Mouse (Mus musculus) brain, adult 2 months (tissue): ENCODE results near the gene Igdcc3.

Experiments
- DNase-seq: peaks from one replicate; pipeline ENCODE4 v3.0.0; 2011; ENCODE audit warnings: low read depth, low spot score

The Igdcc3 gene

GRCm38 (mm10) chr9:65175939-65176871 is 35.2 kb downstream of the Igdcc3 start:
- DNase-seq: no peak

- no peak for DNase-seq
Measured at GRCm38 (mm10) chr9:65177497-65177896, 36.5 kb downstream of the Igdcc3 start.

- no peak for DNase-seq
Measured at GRCm38 (mm10) chr9:65177912-65178311, 36.9 kb downstream of the Igdcc3 start.

- DNase-seq: peak; percentile 24
Measured at GRCm38 (mm10) chr9:65178336-65179213, 37.6 kb downstream of the Igdcc3 start.

- no peak for DNase-seq
Measured at GRCm38 (mm10) chr9:65179817-65180624, 39.0 kb downstream of the Igdcc3 start.

GRCm38 (mm10) chr9:65188599-65188998 is 47.6 kb downstream of the Igdcc3 start:
- DNase-seq: peak; percentile 94

GRCm38 (mm10) chr9:65190306-65190705 is 49.3 kb downstream of the Igdcc3 start:
- DNase-seq: no peak

GRCm38 (mm10) chr9:65191389-65191754 is 50.4 kb downstream of the Igdcc3 start:
- no peak for DNase-seq

- no peak for DNase-seq
Measured at GRCm38 (mm10) chr9:65191755-65192469, 50.9 kb downstream of the Igdcc3 start.

- DNase-seq: no peak
Measured at GRCm38 (mm10) chr9:65193214-65193613, 52.2 kb downstream of the Igdcc3 start.

GRCm38 (mm10) chr9:65195053-65195452 is 54.1 kb downstream of the Igdcc3 start, which contains the start of gene Parp16:
Parp16 (plus strand) TSS chr9:65195353.
- DNase-seq: no peak

GRCm38 (mm10) chr9:65195621-65195981 is 54.6 kb downstream of the Igdcc3 start:
- peak; percentile 70 for DNase-seq

GRCm38 (mm10) chr9:65195982-65196737 is 55.2 kb downstream of the Igdcc3 start:
- peak; percentile 84 for DNase-seq

GRCm38 (mm10) chr9:65196738-65197569 is 56.0 kb downstream of the Igdcc3 start:
- peak; percentile 91 for DNase-seq

- no peak for DNase-seq
Measured at GRCm38 (mm10) chr9:65197826-65198225, 56.8 kb downstream of the Igdcc3 start.

GRCm38 (mm10) chr9:65199723-65200122 is 58.7 kb downstream of the Igdcc3 start:
- no peak for DNase-seq

- peak; percentile 81 for DNase-seq
Measured at GRCm38 (mm10) chr9:65200606-65201005, 59.6 kb downstream of the Igdcc3 start.

GRCm38 (mm10) chr9:65201021-65201380 is 60.0 kb downstream of the Igdcc3 start:
- DNase-seq: no peak
